Mouse (Mus musculus): ENCODE data around the gene Vapb. TPM values are rescaled to one million over a fixed set of nuclear protein-coding genes. Genes with fewer than 3 reads are reported as not detected.

The Vapb gene
- total and polyA plus RNA-seq, 3 experiments: 13.3 to 128 (median 113) TPM

DNA sequence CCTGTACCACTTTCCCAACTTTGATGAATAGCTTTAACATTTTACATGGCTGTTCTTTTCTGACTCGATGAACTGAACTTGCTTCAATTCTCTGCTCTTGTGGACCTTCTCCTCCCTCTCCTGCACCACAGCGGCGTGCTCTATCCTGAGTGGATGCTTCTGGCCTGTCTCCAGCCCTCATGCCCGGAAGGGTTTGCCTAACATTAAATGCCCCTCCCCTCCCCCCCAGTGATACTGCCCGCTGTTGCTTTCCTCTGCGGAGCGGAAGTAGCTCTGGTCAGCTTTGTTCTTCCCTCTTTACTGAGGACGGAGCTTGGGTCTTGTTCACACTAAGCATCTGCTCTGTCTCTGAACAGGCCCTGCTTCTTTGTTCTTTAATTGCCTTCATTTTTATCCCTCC, 34.4 kb downstream of the Vapb start:
- WGBS: 51% methylated on average over 8 of the region's 8 CpGs
- Histone ChIP-seq H3K9ac (ENCODE audit: low read depth, low read length) (no peak overlapping the region), H3K27me3 (ENCODE audit: control insufficient read depth, insufficient read depth, low read length) (no peaks in the 10 kb centered on the region), H3K4me3 (no peak overlapping the region), H3K36me3 (ENCODE audit: control insufficient read depth, insufficient read depth, low read length) (no peaks in the 10 kb centered on the region), H3K4me1 (ENCODE audit: control insufficient read depth, insufficient read depth, low read length) (peaks cover 5% of the 10 kb centered on the region), H3K27ac (no peak overlapping the region), H3K79me2 (replicated peaks; ENCODE audit: control insufficient read depth, insufficient read depth, low read length) (0 out of 2 replicates have a peak, but pooled peaks cover 2% of the 10 kb centered on the region)
- TF ChIP-seq POLR2A (IDR thresholded peaks at IDR 0.05; ENCODE audit: insufficient read depth, low read depth, low read length): no peak
- DNase-seq: no peak
- intact Hi-C loops (cut with DNase I): no loop called here

DNA sequence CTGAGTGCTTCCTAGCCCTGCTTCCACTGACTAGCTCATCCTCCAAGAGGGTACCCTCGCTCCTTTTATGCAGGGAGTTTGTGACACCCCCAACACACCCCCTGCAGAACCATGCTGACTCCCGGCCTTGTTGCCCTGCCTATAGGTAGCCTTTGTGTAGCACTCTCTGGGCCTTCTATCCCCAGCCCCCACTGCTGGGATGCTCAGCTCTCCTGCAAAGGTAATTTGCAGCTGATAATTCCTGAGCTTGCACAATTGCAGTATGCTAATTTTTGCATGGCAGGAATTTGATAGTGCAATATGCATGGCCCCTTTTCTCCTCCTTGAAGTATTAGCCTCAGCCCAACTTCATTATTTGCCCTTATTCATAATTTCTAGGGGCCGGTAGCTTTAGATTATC, 38.2 kb downstream of the Vapb start:
- Histone ChIP-seq H3K9ac (ENCODE audit: low read depth, low read length) (no peak overlapping the region), H3K4me1 (ENCODE audit: control insufficient read depth, insufficient read depth, low read length) (no peaks in the 10 kb centered on the region), H3K27ac (no peak overlapping the region), H3K36me3 (ENCODE audit: control insufficient read depth, insufficient read depth, low read length) (no peaks in the 10 kb centered on the region), H3K79me2 (replicated peaks; ENCODE audit: control insufficient read depth, insufficient read depth, low read length) (no peaks in the 10 kb centered on the region), H3K27me3 (ENCODE audit: control insufficient read depth, insufficient read depth, low read length) (no peaks in the 10 kb centered on the region), H3K4me3 (no peak overlapping the region)
- DNase-seq: no peak
- TF ChIP-seq POLR2A (IDR thresholded peaks at IDR 0.05; ENCODE audit: insufficient read depth, low read depth, low read length): no peak
- TF ChIP-seq EP300 (IDR thresholded peaks at IDR 0.05; ENCODE audit: insufficient read depth, low read depth, low read length): no peak
- TF ChIP-seq CTCF (IDR thresholded peaks at IDR 0.05): no peak
- WGBS: 87% methylated on average over 3 of the region's 3 CpGs
- intact Hi-C loops (cut with DNase I): no loop called here

DNA sequence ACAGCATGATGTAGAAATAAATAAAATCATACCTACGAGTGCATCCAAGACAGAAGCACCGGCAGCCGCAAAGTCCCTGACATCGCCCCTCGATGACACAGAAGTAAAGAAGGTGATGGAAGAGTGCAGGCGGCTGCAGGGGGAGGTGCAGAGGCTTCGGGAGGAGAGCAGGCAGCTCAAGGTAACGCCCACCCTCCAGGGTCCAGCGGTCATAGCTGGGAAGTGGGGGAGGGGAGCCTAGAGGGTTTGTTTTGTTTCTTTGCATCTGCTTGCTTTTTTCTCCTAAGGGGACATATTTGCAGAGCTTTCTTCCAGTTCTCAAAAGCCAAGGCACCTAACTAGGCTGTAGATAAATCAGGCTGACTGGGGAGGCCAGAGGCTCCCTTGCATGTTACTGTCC, 38.8 kb downstream of the Vapb start:
- intact Hi-C loops (cut with DNase I): no loop called here
- no peaks in the 10 kb centered on the region for H3K79me2 ChIP-seq (replicated peaks; ENCODE audit: control insufficient read depth, insufficient read depth, low read length)
- H3K4me3 ChIP-seq: no peak overlapping the region
- DNase-seq: no peak
- H3K27me3 ChIP-seq (ENCODE audit: control insufficient read depth, insufficient read depth, low read length): no peaks in the 10 kb centered on the region
- TF ChIP-seq EP300 (IDR thresholded peaks at IDR 0.05; ENCODE audit: insufficient read depth, low read depth, low read length) (no peak), POLR2A (IDR thresholded peaks at IDR 0.05; ENCODE audit: insufficient read depth, low read depth, low read length) (no peak), CTCF (IDR thresholded peaks at IDR 0.05) (no peak)
- no peak overlapping the region for H3K9ac ChIP-seq (ENCODE audit: low read depth, low read length)
- H3K36me3 ChIP-seq (ENCODE audit: control insufficient read depth, insufficient read depth, low read length): no peaks in the 10 kb centered on the region
- 67% methylated on average over 9 of the region's 9 CpGs for WGBS
- no peak overlapping the region for H3K27ac ChIP-seq
- H3K4me1 ChIP-seq (ENCODE audit: control insufficient read depth, insufficient read depth, low read length): no peaks in the 10 kb centered on the region

DNA sequence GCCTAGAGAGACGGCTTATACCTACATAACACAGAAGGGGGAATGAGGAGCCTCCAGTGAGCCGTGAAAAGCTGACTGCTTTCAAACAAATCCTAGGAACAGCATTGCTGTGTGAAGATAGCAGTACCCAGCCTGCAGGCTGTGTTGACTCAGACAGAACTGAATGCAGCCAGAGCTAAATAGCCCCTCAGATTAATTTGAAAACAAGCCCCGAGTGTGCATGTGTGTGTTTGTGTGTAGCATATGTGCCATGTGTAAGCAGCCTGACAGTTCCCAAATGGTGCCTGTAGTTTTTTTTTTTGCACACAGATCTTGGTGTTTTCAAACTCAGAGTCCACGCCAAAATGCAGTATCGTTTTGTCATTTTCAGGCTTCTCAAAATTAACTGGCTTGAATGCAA, 43.6 kb downstream of the Vapb start:
- TF ChIP-seq EP300 (IDR thresholded peaks at IDR 0.05; ENCODE audit: insufficient read depth, low read depth, low read length) (no peak), CTCF (IDR thresholded peaks at IDR 0.05) (no peak), POLR2A (IDR thresholded peaks at IDR 0.05; ENCODE audit: insufficient read depth, low read depth, low read length) (no peak)
- no peak for DNase-seq
- Histone ChIP-seq H3K36me3 (ENCODE audit: control insufficient read depth, insufficient read depth, low read length) (peaks cover 1% of the 10 kb centered on the region), H3K27ac (no peak overlapping the region), H3K4me3 (no peak overlapping the region), H3K9ac (ENCODE audit: low read depth, low read length) (no peak overlapping the region), H3K4me1 (ENCODE audit: control insufficient read depth, insufficient read depth, low read length) (peaks cover 5% of the 10 kb centered on the region), H3K27me3 (ENCODE audit: control insufficient read depth, insufficient read depth, low read length) (no peaks in the 10 kb centered on the region), H3K79me2 (replicated peaks; ENCODE audit: control insufficient read depth, insufficient read depth, low read length) (no peaks in the 10 kb centered on the region)
- 87% methylated on average over 5 of the region's 5 CpGs for WGBS
- intact Hi-C loops (cut with DNase I): no loop called here

DNA sequence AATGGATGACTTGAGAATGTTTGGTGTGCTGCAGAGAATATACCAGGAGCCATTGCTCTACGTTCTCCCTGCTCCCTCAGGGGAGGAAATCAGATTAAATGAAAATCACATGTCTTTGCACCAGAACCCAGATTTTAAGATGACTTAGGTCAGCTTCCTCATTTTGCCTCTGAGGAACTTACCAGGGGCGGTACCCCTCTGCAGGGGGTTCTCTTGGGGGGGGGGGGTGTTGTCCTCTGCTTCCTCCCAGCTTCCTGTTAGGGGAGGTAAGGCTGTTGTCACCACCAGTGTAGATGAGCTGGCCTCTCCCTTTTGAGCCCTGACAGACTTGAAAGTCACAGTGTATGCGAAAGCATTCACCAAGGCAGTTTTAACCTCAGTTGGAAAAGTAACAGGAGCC, 47.1 kb downstream of the Vapb start:
- H3K4me3 ChIP-seq: no peak overlapping the region
- H3K27me3 ChIP-seq (ENCODE audit: control insufficient read depth, insufficient read depth, low read length): no peaks in the 10 kb centered on the region
- H3K4me1 ChIP-seq (ENCODE audit: control insufficient read depth, insufficient read depth, low read length): peaks cover 5% of the 10 kb centered on the region
- no peak for TF ChIP-seq EP300 (IDR thresholded peaks at IDR 0.05; ENCODE audit: insufficient read depth, low read depth, low read length)
- no peak for TF ChIP-seq CTCF (IDR thresholded peaks at IDR 0.05)
- TF ChIP-seq POLR2A (IDR thresholded peaks at IDR 0.05; ENCODE audit: insufficient read depth, low read depth, low read length): no peak
- intact Hi-C loops (cut with DNase I): no loop called here
- H3K36me3 ChIP-seq (ENCODE audit: control insufficient read depth, insufficient read depth, low read length): peaks cover 1% of the 10 kb centered on the region
- DNase-seq: no peak
- 54% methylated on average over 3 of the region's 3 CpGs for WGBS
- no peaks in the 10 kb centered on the region for H3K79me2 ChIP-seq (replicated peaks; ENCODE audit: control insufficient read depth, insufficient read depth, low read length)
- H3K9ac ChIP-seq (ENCODE audit: low read depth, low read length): no peak overlapping the region
- H3K27ac ChIP-seq: no peak overlapping the region

DNA sequence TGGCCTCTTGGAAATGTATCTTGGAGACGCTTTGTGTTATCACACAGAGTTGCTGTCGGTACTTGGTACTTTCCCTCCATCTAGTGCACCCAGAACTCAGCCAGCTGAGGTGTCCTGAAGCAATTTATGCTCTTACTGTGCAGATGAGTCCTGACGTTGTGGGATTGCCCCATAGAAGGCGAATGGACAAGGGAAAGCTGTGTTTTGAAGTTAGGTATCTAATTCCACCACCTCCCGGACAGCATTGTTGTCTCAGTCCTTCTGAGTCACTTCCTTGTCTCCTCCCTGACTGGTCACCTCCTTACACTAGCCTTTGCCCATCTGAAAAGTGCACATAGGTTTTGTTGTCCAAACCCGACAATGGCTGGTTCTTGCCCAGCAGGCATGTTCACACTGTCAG, 47.6 kb downstream of the Vapb start:
- intact Hi-C loops (cut with DNase I): no loop called here
- H3K27ac ChIP-seq: no peak overlapping the region

More for the DNA sequence above, 47.6 kb downstream of the Vapb start:
- H3K79me2 ChIP-seq (replicated peaks; ENCODE audit: control insufficient read depth, insufficient read depth, low read length): no peaks in the 10 kb centered on the region
- no peak overlapping the region for H3K9ac ChIP-seq (ENCODE audit: low read depth, low read length)
- WGBS: 53% methylated on average over 6 of the region's 6 CpGs
- H3K4me1 ChIP-seq (ENCODE audit: control insufficient read depth, insufficient read depth, low read length): peaks cover 5% of the 10 kb centered on the region
- H3K27me3 ChIP-seq (ENCODE audit: control insufficient read depth, insufficient read depth, low read length): no peaks in the 10 kb centered on the region
- H3K36me3 ChIP-seq (ENCODE audit: control insufficient read depth, insufficient read depth, low read length): peaks cover 1% of the 10 kb centered on the region
- no peak overlapping the region for H3K4me3 ChIP-seq
- no peak for DNase-seq
- TF ChIP-seq CTCF (IDR thresholded peaks at IDR 0.05) (no peak), POLR2A (IDR thresholded peaks at IDR 0.05; ENCODE audit: insufficient read depth, low read depth, low read length) (no peak), EP300 (IDR thresholded peaks at IDR 0.05; ENCODE audit: insufficient read depth, low read depth, low read length) (no peak)
